Mouse (Mus musculus) macrophage (primary cell): ENCODE data around the gene Inhbe. TPM values are rescaled to one million over a fixed set of nuclear protein-coding genes. Genes with fewer than 3 reads are reported as not detected.
"Not testable (repeated sequence)": the region's sequence is repeated elsewhere in the genome, so short reads cannot be mapped to it uniquely, and the experiment has no call there.

Source experiments
- H3K27ac ChIP-seq: fragments of 350-480 bp; formaldehyde crosslinking; 2 replicates; pipeline ENCODE4 v1.9.0; 2021
- H3K36me3 ChIP-seq: fragments of 350-480 bp; formaldehyde crosslinking; 2 replicates; pipeline ENCODE4 v1.9.0; 2021; ENCODE audit errors: inconsistent target
- H3K4me3 ChIP-seq: fragments of 350-480 bp; formaldehyde crosslinking; 2 replicates; pipeline ENCODE4 v1.9.0; 2021; ENCODE audit errors: inconsistent target
- H3K79me2 ChIP-seq: fragments of 350-480 bp; formaldehyde crosslinking; 2 replicates; pipeline ENCODE4 v1.9.0; 2021; ENCODE audit errors: inconsistent target
- WGBS: methylation state at CpG from one replicate; pipeline ENCODE4 v1.1.7; 2026; ENCODE audit warnings: inconsistent platforms; ENCODE audit not compliant: missing documents; 5-methylcytosine and 5-hydroxymethylcytosine counted together
- polyA plus RNA-seq: library from polyadenylated mRNA; stranded (reverse); fragments of 250-400 nt; gene quantifications from 3 replicates; pipeline ENCODE4 v1.2.4, GENCODE M21; 2018; ENCODE audit warnings: inconsistent platforms

Gene Inhbe
- polyA plus RNA-seq, 1 experiment from 2014 or later: not detected

DNA sequence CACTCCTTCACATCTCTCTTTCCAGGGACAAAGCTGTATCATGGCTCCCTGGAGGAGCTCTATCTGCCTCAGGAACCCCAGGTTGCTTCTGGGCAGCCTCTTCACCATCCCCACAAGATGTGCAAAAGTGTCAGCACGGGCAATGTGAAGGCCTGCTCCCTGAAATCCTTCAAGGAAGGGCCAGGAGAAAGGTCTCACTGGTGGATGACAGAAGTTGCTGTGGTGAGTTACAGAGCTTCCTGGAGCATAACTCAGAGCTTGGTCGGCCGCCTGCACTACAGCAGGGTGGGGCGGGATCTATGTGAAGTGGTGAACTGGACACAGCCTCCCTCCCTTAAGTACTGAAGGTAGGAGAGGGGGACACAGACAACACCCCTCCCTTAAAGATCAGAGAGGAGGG lies 31.5 kb downstream of the Inhbe start:
- Histone ChIP-seq H3K79me2 (peaks cover 13% of the 10 kb centered on the region), H3K36me3 (peaks cover 16% of the 10 kb centered on the region; the same call in 1 of the 2 replicates), H3K4me3 (peak overlapping the region; percentile 79), H3K27ac (peak overlapping the region; percentile 95)
- WGBS: 51% methylated on average over 4 of the region's 4 CpGs

- Histone ChIP-seq H3K36me3 (peaks cover 11% of the 10 kb centered on the region; the same call in 1 of the 2 replicates), H3K79me2 (peaks cover 13% of the 10 kb centered on the region), H3K4me3 (no peak overlapping the region), H3K27ac (peak overlapping the region; percentile 95)
- WGBS: 94% methylated on average over 12 of the region's 13 CpGs
Measured at GRCm38 (mm10) chr10:127322178-127322577, 32.0 kb downstream of the Inhbe start.

DNA sequence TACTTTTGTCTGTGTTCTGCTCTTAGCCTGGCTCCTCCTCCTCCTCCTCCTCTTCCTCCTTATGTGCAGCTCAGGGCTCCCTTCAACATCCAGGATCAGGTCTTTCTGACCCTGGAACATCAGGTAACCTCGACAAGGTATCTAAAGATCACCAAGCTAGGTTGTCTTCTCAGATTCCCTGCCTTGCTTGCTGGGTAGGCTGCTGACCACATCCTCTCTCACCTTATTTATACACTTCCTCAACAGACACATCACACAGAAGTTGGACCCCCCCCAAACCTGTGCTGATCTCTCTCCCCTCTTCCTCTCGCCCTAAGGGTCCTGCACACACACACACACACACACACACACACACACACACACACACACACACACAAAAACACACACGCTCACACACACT lies 32.6 kb downstream of the Inhbe start, which contains the start of gene Arhgap9:
TSS of gene Arhgap9 (plus strand) at position 344 of the 400 bp plus-strand sequence.
- peak within 1 kb of the TSS; percentile 95 for H3K27ac ChIP-seq
- peaks cover 8% of the 10 kb centered on the region; the same call in 1 of the 2 replicates for H3K36me3 ChIP-seq
- peak within 1 kb of the TSS; percentile 79 for H3K4me3 ChIP-seq
- 52% methylated on average over 3 of the region's 3 CpGs for WGBS
- H3K79me2 ChIP-seq: peaks cover 13% of the 10 kb centered on the region

DNA sequence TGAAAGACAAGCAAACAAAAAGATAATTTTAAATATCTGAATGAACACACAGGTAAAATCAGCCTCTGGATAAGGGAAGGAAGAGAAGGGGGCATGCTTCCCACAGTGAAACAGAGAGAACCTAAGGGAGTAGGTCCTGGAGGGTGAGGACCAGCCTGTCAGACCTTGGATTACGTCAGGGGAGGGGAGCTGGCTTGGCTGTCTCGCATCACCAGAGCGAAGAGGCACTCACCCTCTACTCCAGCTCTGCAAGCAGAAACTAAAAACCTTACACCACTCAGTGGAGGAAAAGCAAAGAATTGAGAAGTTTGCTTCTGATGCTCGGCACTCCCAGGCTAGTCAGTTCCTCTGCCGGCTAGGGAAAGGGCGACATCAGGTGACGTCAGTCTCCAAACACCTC lies 34.2 kb downstream of the Inhbe start:
- Histone ChIP-seq H3K79me2 (peaks cover 13% of the 10 kb centered on the region), H3K27ac (no peak overlapping the region), H3K4me3 (no peak overlapping the region), H3K36me3 (no peaks in the 10 kb centered on the region)
- 87% methylated on average over 7 of the region's 7 CpGs for WGBS

GRCm38 (mm10) chr10:127318009-127318408 lies 36.2 kb downstream of the Inhbe start:
- WGBS: 18% methylated on average over 4 of the region's 4 CpGs
- Histone ChIP-seq H3K36me3 (no peaks in the 10 kb centered on the region), H3K27ac (no peak overlapping the region), H3K79me2 (no peaks in the 10 kb centered on the region; the same call in 1 of the 2 replicates), H3K4me3 (no peak overlapping the region)

DNA sequence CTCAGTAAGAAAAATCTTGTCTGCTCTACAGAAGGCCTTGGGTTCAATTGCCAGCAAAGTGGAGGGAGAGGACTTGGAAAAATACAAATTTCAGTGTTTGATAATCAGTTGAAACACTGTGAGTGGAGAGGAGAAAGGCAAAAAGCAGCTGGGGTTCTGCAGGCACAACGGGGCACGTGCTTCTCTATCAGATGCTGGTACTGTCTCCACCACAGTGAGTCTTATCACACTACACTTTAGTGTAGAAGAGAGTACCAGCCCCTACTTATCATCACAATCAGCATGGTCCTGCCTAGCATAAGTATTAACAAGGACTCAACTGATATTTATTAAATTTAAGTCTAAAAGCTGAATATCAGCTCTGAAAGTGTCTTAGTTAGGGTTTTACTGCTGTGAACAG lies 36.9 kb downstream of the Inhbe start:
- Histone ChIP-seq H3K4me3 (no peak overlapping the region), H3K36me3 (no peaks in the 10 kb centered on the region), H3K27ac (no peak overlapping the region), H3K79me2 (no peaks in the 10 kb centered on the region; the same call in 1 of the 2 replicates)
- WGBS: 91% methylated on average over 2 of the region's 2 CpGs

DNA sequence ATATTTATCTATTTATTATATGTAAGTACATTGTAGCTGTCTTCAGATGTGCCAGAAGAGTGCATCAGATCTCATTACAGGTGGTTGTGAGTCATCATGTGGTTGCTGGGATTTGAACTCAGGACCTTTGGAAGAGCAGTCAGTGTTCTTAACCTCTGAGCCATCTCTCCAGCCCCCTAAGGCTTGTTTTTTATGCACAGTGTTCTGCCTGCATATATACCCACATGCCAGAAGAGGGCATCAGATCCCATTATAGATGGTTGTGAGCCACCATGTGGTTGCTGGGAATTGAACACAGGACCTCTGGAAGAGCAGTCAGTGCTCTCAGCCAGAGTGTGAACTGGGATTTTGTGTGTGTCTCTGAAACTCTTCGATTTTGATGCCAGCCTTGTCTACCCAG lies 39.3 kb downstream of the Inhbe start:
- H3K36me3 ChIP-seq, H3K27ac ChIP-seq, H3K79me2 ChIP-seq, H3K4me3 ChIP-seq: not testable (repeated sequence)
- 100% methylated on average over 1 of the region's 1 CpGs for whole genome bisulfite sequencing

DNA sequence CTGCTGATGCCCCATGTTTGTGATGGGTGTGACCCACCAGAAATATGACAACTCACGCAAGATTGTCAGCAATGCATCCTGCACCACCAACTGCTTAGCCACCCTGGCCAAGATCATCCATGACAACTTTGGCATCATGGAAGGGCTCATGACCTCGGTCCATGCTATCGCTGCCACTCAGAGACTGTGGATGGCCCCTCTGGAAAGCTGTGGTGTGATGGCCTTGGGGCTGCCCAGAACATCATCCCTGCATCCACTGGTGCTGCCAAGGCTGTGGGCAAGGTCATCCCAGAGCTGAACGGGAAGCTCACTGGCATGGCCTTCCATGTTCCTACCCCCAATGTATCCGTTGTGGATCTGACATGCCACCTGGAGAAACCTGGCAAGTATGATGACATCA lies 40.7 kb downstream of the Inhbe start:
- not testable (repeated sequence) for H3K27ac ChIP-seq, H3K36me3 ChIP-seq, H3K4me3 ChIP-seq, H3K79me2 ChIP-seq
- 100% methylated on average over 4 of the region's 5 CpGs for WGBS

- peak overlapping the region; percentile 77 for H3K27ac ChIP-seq
- H3K79me2 ChIP-seq: peaks cover 9% of the 10 kb centered on the region; the same call in 1 of the 2 replicates
- H3K36me3 ChIP-seq: peaks cover 10% of the 10 kb centered on the region
- whole genome bisulfite sequencing: 33% methylated on average over 3 of the region's 4 CpGs
- H3K4me3 ChIP-seq: 0 out of 2 replicates have a peak overlapping the region, but pooled peaks have one; percentile 75
Measured at GRCm38 (mm10) chr10:127312858-127313257, 41.4 kb downstream of the Inhbe start.

GRCm38 (mm10) chr10:127312356-127312676 lies 41.9 kb downstream of the Inhbe start:
- WGBS: 2% methylated on average over 4 of the region's 4 CpGs
- H3K27ac ChIP-seq: peak overlapping the region; percentile 77

GRCm38 (mm10) chr10:127311476-127312355 lies 42.5 kb downstream of the Inhbe start, which contains the start of gene Mars:
TSS of gene Mars (minus strand) at chr10:127311786.
- Histone ChIP-seq H3K36me3 (peaks cover 20% of the 10 kb centered on the region), H3K79me2 (peaks cover 9% of the 10 kb centered on the region; the same call in 1 of the 2 replicates), H3K27ac (peak within 1 kb of the TSS; percentile 77), H3K4me3 (peak within 1 kb of the TSS; percentile 75)
- whole genome bisulfite sequencing: under 1% methylated on average over 62 of the region's 65 CpGs

More at GRCm38 (mm10) chr10:127312356-127312676, 41.9 kb downstream of the Inhbe start:
- peaks cover 9% of the 10 kb centered on the region; the same call in 1 of the 2 replicates for H3K79me2 ChIP-seq
- peaks cover 16% of the 10 kb centered on the region for H3K36me3 ChIP-seq
- peak overlapping the region; percentile 75 for H3K4me3 ChIP-seq

- Histone ChIP-seq H3K79me2 (peaks cover 9% of the 10 kb centered on the region; the same call in 1 of the 2 replicates), H3K27ac (peak overlapping the region; percentile 77), H3K36me3 (peaks cover 26% of the 10 kb centered on the region), H3K4me3 (peak overlapping the region; percentile 75)
- WGBS: 39% methylated on average over 21 of the region's 23 CpGs
Measured at GRCm38 (mm10) chr10:127310523-127311475, 43.4 kb downstream of the Inhbe start.

DNA sequence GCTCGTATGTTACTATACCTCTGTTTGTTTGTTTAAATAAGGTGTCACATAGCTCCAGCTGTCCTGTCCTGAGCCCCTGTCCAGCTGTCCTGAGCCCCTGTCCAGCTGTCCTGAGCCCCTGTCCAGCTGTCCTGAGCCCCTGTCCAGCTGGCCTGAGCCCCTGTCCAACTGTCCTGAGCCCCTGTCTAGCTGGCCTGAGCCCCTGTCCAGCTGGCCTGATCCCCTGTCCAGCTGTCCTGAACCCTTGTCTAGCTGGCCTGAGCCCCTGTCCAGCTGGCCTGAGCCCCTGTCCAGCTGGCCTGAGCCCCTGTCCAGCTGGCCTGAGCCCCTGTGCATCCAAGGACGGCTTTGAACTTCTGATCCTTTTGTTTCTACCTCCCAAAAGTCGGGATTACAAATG lies 45.0 kb downstream of the Inhbe start:
- H3K27ac ChIP-seq, H3K79me2 ChIP-seq, H3K4me3 ChIP-seq: not testable (repeated sequence)
- peaks cover 43% of the 10 kb centered on the region for H3K36me3 ChIP-seq
- WGBS: 95% methylated on average over 3 of the region's 3 CpGs

DNA sequence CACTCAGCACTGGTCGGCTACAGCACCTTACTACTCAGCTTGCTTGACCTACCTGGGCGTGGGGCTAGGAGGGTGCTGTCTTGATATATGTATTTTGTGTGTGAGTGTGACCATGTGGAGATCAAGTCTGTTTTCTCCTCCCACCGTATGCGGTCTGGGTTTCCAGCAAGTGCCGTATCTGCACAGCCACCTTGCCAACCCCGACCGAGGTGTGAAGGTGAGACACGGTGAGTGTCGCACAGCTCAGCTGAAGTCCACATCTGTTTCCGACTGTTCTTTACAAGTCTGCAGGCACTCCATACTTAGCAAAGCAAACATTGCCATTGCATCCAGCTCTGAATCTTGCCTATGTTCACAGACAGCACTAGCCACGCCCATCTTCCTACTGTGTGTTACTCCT lies 51.1 kb downstream of the Inhbe start:
- no peaks in the 10 kb centered on the region for H3K79me2 ChIP-seq
- no peak overlapping the region for H3K4me3 ChIP-seq
- H3K27ac ChIP-seq: no peak overlapping the region
- H3K36me3 ChIP-seq: peaks cover 73% of the 10 kb centered on the region
- WGBS: 97% methylated on average over 11 of the region's 11 CpGs
